Mouse (Mus musculus): ENCODE measurements at regions not wholly inside any gene's neighbourhood (a gene's known extent, or its start where the extent isn't known, plus 50 kb on each side); places are given as distances from the start of the nearest gene placed in this dataset.

DNA sequence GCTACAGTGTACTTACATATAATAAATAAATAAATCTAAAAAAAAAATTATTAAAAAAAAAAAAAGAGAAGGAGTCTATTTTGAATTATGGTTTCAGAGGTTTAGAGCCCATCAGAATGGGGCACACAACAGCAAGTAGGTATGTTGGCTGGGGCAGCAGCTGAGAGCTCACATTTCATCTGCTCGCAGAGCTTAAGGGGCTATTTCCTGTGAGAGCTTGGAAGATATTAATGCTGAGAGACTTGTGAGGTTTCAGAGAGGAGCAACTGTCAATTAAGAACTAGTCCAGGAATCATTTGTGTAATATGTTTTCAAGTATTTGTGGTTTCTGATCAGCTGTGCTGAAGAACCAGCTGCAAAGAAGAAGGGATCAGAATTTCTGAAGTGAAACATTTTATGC, 263.3 kb downstream of the Tbc1d1 start:
- Histone ChIP-seq H3K79me2 (ENCODE audit: control insufficient read depth, insufficient read depth, low read length, poor library complexity) (no peaks in the 10 kb centered on the region), H3K27ac (ENCODE audit: control insufficient read depth, low read depth, low read length) (no peak overlapping the region), H3K9ac (ENCODE audit: control insufficient read depth, low read depth, low read length, poor library complexity, severe bottlenecking) (no peak overlapping the region), H3K9me3 (replicated peaks; ENCODE audit: insufficient read depth, low read length) (no peaks in the 10 kb centered on the region), H3K4me1 (ENCODE audit: control insufficient read depth in 1 of 2, insufficient read depth in 2 of 2, low read length in 2 of 2) (no peaks in the 10 kb centered on the region), H3K36me3 (ENCODE audit: control insufficient read depth in 1 of 2, insufficient read depth in 2 of 2, low read length in 2 of 2) (no peaks in the 10 kb centered on the region), H3K27me3 (ENCODE audit: control insufficient read depth in 1 of 2, insufficient read depth in 2 of 2, low read length in 2 of 2) (no peaks in the 10 kb centered on the region), H3K4me3 (ENCODE audit: control insufficient read depth in 1 of 2, insufficient read depth in 1 of 2, low read depth in 2 of 2, low read length in 2 of 2) (no peak overlapping the region)
- TF ChIP-seq HCFC1 (IDR thresholded peaks at IDR 0.05; ENCODE audit: low read depth, low read length) (no peak), NELFE (IDR thresholded peaks at IDR 0.05; ENCODE audit: low read depth, low read length) (no peak), ZKSCAN1 (IDR thresholded peaks at IDR 0.05; ENCODE audit: low read depth, low read length) (no peak), MYC (IDR thresholded peaks at IDR 0.05; ENCODE audit: low read depth, low read length) (no peak), POLR2AphosphoS2 (IDR thresholded peaks at IDR 0.05; ENCODE audit: low read length) (no peak), RCOR1 (IDR thresholded peaks at IDR 0.05; ENCODE audit: low read depth, low read length) (no peak), USF2 (IDR thresholded peaks at IDR 0.05; ENCODE audit: borderline replicate concordance in 1 of 2, insufficient read depth in 1 of 2, low read depth in 1 of 2, low read length in 2 of 2) (no peak), TCF12 (IDR thresholded peaks at IDR 0.05; ENCODE audit: low read depth, low read length) (no peak), KAT2A (conservative IDR thresholded peaks at IDR 0.05; ENCODE audit: low read depth, low read length) (no peak), GABPA (IDR thresholded peaks at IDR 0.05; ENCODE audit: low read depth, low read length) (no peak), USF1 (IDR thresholded peaks at IDR 0.05; ENCODE audit: low read depth, low read length) (no peak), POLR2AphosphoS5 (IDR thresholded peaks at IDR 0.05; ENCODE audit: borderline replicate concordance, low read depth, low read length) (no peak), UBTF (IDR thresholded peaks at IDR 0.05; ENCODE audit: borderline replicate concordance, insufficient read depth, low read depth, low read length) (no peak)
- DNase-seq (ENCODE audit: low read depth, low spot score) = no peak

DNA sequence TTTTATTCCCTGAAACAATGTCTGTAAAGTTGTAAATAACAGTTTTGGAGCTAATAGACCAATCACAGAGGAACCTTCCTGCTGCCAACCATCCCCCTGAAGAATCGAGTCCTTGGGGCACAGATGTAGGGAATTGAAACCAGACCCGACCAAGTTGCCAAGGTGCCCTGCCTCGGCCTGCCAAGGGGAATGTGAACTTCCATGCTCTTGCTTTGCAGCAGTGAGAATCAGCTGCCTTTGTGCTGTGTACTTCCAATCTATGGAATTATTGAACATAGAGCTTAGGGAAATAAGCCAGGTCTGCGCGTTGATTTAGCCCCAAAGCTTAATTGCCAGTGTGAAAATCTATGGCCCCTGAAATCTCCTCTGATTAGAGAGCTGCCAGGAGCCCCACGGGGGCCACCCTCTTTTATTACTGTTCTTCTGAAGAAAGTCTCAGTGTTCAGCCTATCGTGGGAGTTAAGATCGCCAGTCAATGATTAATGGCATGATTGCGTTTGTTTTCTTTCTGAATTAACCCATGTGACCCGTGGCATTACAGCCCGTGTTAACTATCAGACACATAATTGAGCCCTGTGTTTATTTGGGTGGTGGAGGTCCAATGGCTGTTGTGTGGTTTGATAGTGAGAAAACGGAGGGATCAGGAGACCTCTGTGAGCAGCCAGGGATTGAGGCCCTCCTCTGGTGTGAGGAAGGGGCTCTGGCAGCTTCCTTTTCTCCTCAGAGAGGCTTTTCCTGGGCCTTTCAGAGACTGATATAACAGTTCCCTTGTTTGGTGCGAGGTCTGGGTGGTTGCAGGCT, 266.9 kb downstream of the Tbc1d1 start:
- no peak for DNase-seq (ENCODE audit: low read depth, low spot score)
- Histone ChIP-seq H3K27ac (ENCODE audit: control insufficient read depth, low read depth, low read length) (no peak overlapping the region), H3K36me3 (ENCODE audit: control insufficient read depth in 1 of 2, insufficient read depth in 2 of 2, low read length in 2 of 2) (no peaks in the 10 kb centered on the region), H3K27me3 (ENCODE audit: control insufficient read depth in 1 of 2, insufficient read depth in 2 of 2, low read length in 2 of 2) (no peaks in the 10 kb centered on the region), H3K9ac (ENCODE audit: control insufficient read depth, low read depth, low read length, poor library complexity, severe bottlenecking) (no peak overlapping the region), H3K9me3 (replicated peaks; ENCODE audit: insufficient read depth, low read length) (no peaks in the 10 kb centered on the region), H3K4me1 (ENCODE audit: control insufficient read depth in 1 of 2, insufficient read depth in 2 of 2, low read length in 2 of 2) (no peaks in the 10 kb centered on the region), H3K79me2 (ENCODE audit: control insufficient read depth, insufficient read depth, low read length, poor library complexity) (no peaks in the 10 kb centered on the region), H3K4me3 (ENCODE audit: control insufficient read depth in 1 of 2, insufficient read depth in 1 of 2, low read depth in 2 of 2, low read length in 2 of 2) (no peak overlapping the region)
- no peak for TF ChIP-seq MEF2A (IDR thresholded peaks at IDR 0.05; ENCODE audit: extremely low read depth, insufficient replicate concordance, low read depth, low read length, poor library complexity, severe bottlenecking)
- no peak for TF ChIP-seq TCF12 (IDR thresholded peaks at IDR 0.05; ENCODE audit: low read depth, low read length)
- no peak for TF ChIP-seq UBTF (IDR thresholded peaks at IDR 0.05; ENCODE audit: borderline replicate concordance, insufficient read depth, low read depth, low read length)
- no peak for TF ChIP-seq MAFK (IDR thresholded peaks at IDR 0.05; ENCODE audit: borderline replicate concordance, low read depth, low read length)
- no peak for TF ChIP-seq SMC3 (IDR thresholded peaks at IDR 0.05; ENCODE audit: low read depth, low read length)
- no peak for TF ChIP-seq MYB (IDR thresholded peaks at IDR 0.05; ENCODE audit: low read depth, low read length)
- no peak for TF ChIP-seq HCFC1 (IDR thresholded peaks at IDR 0.05; ENCODE audit: low read depth, low read length)
- TF ChIP-seq ELF1 (IDR thresholded peaks at IDR 0.05; ENCODE audit: low read depth, low read length) = no peak

Data from MEL (cell line).